Mouse (Mus musculus) stomach, embryonic 14.5 days (tissue): ENCODE results near the gene Bpifa6. TPM values are rescaled to one million over a fixed set of nuclear protein-coding genes. Genes with fewer than 3 reads are reported as not detected.

ENCODE experiments used
- ATAC-seq: fragments of 200-750 bp; cut with Nextera tagmentation; 2 replicates; pipeline ENCODE4 v1.8.0; 2017; ENCODE audit warnings: low read depth, moderate TSS enrichment; ENCODE audit not compliant: insufficient number of reproducible peaks, insufficient read depth, low FRiP score
- H3K27ac ChIP-seq: fragments of 300-500 bp; sonication (generic); 2 replicates; pipeline ENCODE4 v1.5.1; 2014; ENCODE audit warnings: mild to moderate bottlenecking, low read length, moderate library complexity, mixed read lengths
- H3K27me3 ChIP-seq: fragments of 300-500 bp; sonication (generic); 2 replicates; pipeline ENCODE4 v1.6.1; 2014; ENCODE audit warnings: low read length, control low read depth, mixed read lengths; ENCODE audit not compliant: control insufficient read depth, insufficient read depth
- H3K36me3 ChIP-seq: fragments of 300-500 bp; sonication (generic); 2 replicates; pipeline ENCODE4 v1.6.1; 2014; ENCODE audit warnings: mild to moderate bottlenecking, control low read depth, low read length, moderate library complexity, mixed read lengths; ENCODE audit not compliant: control insufficient read depth, insufficient read depth
- H3K4me1 ChIP-seq: fragments of 300-500 bp; sonication (generic); 2 replicates; pipeline ENCODE4 v1.6.1; 2014; ENCODE audit warnings: low read length, control low read depth, mixed read lengths; ENCODE audit not compliant: control insufficient read depth, insufficient read depth
- H3K4me2 ChIP-seq: fragments of 300-500 bp; sonication (generic); replicated peaks from 2 replicates; pipeline ENCODE4 v1.6.1; 2014; ENCODE audit warnings: low read depth, low read length, control low read depth
- H3K4me3 ChIP-seq: fragments of 300-500 bp; sonication (generic); 2 replicates; pipeline ENCODE4 v1.5.1; 2014; ENCODE audit warnings: low read depth, low read length, control low read depth
- H3K9ac ChIP-seq: fragments of 300-500 bp; sonication (generic); replicated peaks from 2 replicates; pipeline ENCODE4 v1.6.1; 2014; ENCODE audit warnings: low read depth, mild to moderate bottlenecking, control low read depth, low read length, moderate library complexity, mixed read lengths
- H3K9me3 ChIP-seq: fragments of 300-500 bp; sonication (generic); 2 replicates; pipeline ENCODE4 v1.6.1; 2016; ENCODE audit warnings: low read depth, low read length, control low read depth; ENCODE audit not compliant: control insufficient read depth
- WGBS: fragments of 180-500 bp; shearing (Covaris S2); extraction: QIAGEN DNeasy Blood & Tissue Kit; methylation state at CpG from one replicate; pipeline ENCODE4 v1.1.7; 2014; 5-methylcytosine and 5-hydroxymethylcytosine counted together
- polyA plus RNA-seq: library from polyadenylated mRNA; unstranded; fragments of >200 nt; fragmentation: Nextera tagmentation; extraction: Ambion mirVana; gene quantifications from 2 replicates; pipeline ENCODE4 v1.2.1, GENCODE M21; 2014

Gene Bpifa6
- polyA plus RNA-seq, 1 experiment from 2014 or later, result not detected

DNA sequence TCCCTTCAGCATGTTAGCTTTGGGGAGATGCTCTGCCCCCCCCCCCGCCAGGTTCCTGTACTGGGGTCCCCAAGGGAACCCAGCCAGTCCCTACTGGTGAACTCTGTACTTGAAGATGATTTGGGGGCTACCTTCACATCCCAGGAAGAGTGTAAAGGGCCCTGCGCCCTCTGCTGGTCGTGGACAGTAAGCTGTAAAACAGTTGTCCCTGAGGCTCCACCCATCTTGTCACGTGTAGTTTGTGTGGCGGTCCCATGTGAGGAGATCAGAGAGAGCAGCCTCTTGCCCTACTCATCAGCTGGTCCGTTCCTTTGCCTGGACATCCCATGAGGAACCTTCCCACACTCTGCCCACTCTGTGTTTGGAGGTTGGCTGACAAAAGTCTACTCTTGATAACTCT is 20.9 kb upstream of the Bpifa6 start:
- Histone ChIP-seq H3K27ac (no peak overlapping the region), H3K4me3 (no peak overlapping the region), H3K9me3 (no peaks in the 10 kb centered on the region), H3K4me2 (no peak overlapping the region; the same call in 1 of the 2 replicates), H3K4me1 (no peaks in the 10 kb centered on the region), H3K36me3 (no peaks in the 10 kb centered on the region), H3K9ac (no peak overlapping the region), H3K27me3 (no peaks in the 10 kb centered on the region)
- no peak for ATAC-seq
- 4% methylated on average over 6 of the region's 6 CpGs for WGBS

GRCm38 (mm10) chr2:153962821-153963331 is 11.9 kb upstream of the Bpifa6 start:
- 65% methylated on average over 4 of the region's 4 CpGs for WGBS
- no peak for ATAC-seq
- H3K36me3 ChIP-seq, result no peaks in the 10 kb centered on the region

GRCm38 (mm10) chr2:153963334-153963733 is 11.4 kb upstream of the Bpifa6 start:
- Histone ChIP-seq H3K4me1 (no peaks in the 10 kb centered on the region), H3K9me3 (no peaks in the 10 kb centered on the region), H3K36me3 (no peaks in the 10 kb centered on the region), H3K27me3 (no peaks in the 10 kb centered on the region), H3K9ac (no peak overlapping the region), H3K27ac (no peak overlapping the region), H3K4me3 (no peak overlapping the region), H3K4me2 (no peak overlapping the region)
- 92% methylated on average over 1 of the region's 1 CpGs for WGBS
- no peak for ATAC-seq

More at GRCm38 (mm10) chr2:153962821-153963331, 11.9 kb upstream of the Bpifa6 start:
- no peaks in the 10 kb centered on the region for H3K4me1 ChIP-seq
- H3K27ac ChIP-seq, result no peak overlapping the region
- H3K4me3 ChIP-seq, result no peak overlapping the region
- no peaks in the 10 kb centered on the region for H3K9me3 ChIP-seq
- no peak overlapping the region for H3K4me2 ChIP-seq
- H3K9ac ChIP-seq, result no peak overlapping the region
- H3K27me3 ChIP-seq, result no peaks in the 10 kb centered on the region

DNA sequence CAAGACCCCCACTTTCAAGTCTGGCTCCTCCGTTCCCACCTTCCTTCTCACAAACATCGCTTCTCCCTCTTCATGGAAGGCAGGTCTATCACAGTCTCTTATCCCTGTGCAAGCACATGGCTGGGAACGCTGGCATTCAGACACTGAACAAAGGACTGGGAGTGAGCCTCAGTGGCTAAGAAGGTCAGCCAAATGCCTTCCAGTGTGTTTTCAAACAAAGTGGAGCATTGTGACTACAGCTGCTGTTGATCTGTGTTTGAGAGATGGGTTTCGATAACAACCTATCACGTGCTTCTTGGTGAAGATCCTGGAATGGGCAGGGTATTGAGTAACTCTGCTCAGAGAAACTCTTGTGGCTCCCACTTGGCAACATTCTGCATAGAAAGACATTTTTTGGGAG is 4.5 kb upstream of the Bpifa6 start:
- Histone ChIP-seq H3K27ac (no peak overlapping the region), H3K9ac (no peak overlapping the region), H3K4me1 (no peaks in the 10 kb centered on the region), H3K9me3 (no peaks in the 10 kb centered on the region), H3K4me3 (no peak overlapping the region), H3K4me2 (no peak overlapping the region), H3K36me3 (no peaks in the 10 kb centered on the region), H3K27me3 (no peaks in the 10 kb centered on the region)
- 69% methylated on average over 5 of the region's 5 CpGs for WGBS
- no peak for ATAC-seq

DNA sequence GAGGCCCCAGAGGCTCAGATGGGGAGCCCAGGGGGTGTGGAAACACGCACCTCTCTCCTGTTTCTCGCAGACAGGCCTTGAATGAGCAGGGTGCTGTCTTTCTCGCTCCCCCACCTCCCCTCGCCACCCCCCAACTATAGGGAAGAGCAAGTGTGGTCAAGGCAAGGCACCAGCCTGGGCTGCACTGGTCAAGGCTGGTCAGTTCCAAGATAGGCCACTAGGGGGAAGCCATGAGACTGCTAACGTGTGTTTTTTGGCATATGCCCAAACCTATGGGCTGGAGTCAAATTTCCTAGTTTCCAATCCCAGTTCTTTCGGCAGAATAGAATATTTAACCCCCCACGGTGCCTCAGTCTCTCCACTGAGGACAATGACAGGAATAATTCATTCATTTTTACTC is 21.0 kb downstream of the Bpifa6 start:
- no peaks in the 10 kb centered on the region for H3K9me3 ChIP-seq
- WGBS, result 4% methylated on average over 7 of the region's 7 CpGs
- H3K27ac ChIP-seq, result no peak overlapping the region
- no peak for ATAC-seq
- H3K4me3 ChIP-seq, result no peak overlapping the region
- no peaks in the 10 kb centered on the region for H3K4me1 ChIP-seq
- H3K4me2 ChIP-seq, result no peak overlapping the region
- H3K27me3 ChIP-seq, result no peaks in the 10 kb centered on the region
- H3K36me3 ChIP-seq, result no peaks in the 10 kb centered on the region
- no peak overlapping the region for H3K9ac ChIP-seq

GRCm38 (mm10) chr2:154000501-154000900 is 25.8 kb downstream of the Bpifa6 start:
- Histone ChIP-seq H3K36me3 (no peaks in the 10 kb centered on the region), H3K4me3 (no peak overlapping the region), H3K9me3 (no peaks in the 10 kb centered on the region), H3K27ac (no peak overlapping the region), H3K9ac (no peak overlapping the region), H3K27me3 (no peaks in the 10 kb centered on the region), H3K4me1 (no peaks in the 10 kb centered on the region), H3K4me2 (no peak overlapping the region)
- WGBS, result 70% methylated on average over 3 of the region's 3 CpGs
- ATAC-seq, result no peak

- H3K27ac ChIP-seq, result no peak overlapping the region
- H3K4me1 ChIP-seq, result no peaks in the 10 kb centered on the region
- no peaks in the 10 kb centered on the region for H3K36me3 ChIP-seq
- no peak overlapping the region for H3K4me2 ChIP-seq
- no peak for ATAC-seq
- H3K4me3 ChIP-seq, result no peak overlapping the region
- H3K27me3 ChIP-seq, result no peaks in the 10 kb centered on the region
- H3K9me3 ChIP-seq, result no peaks in the 10 kb centered on the region
- no peak overlapping the region for H3K9ac ChIP-seq
Measured at GRCm38 (mm10) chr2:154001056-154001455, 26.3 kb downstream of the Bpifa6 start.

DNA sequence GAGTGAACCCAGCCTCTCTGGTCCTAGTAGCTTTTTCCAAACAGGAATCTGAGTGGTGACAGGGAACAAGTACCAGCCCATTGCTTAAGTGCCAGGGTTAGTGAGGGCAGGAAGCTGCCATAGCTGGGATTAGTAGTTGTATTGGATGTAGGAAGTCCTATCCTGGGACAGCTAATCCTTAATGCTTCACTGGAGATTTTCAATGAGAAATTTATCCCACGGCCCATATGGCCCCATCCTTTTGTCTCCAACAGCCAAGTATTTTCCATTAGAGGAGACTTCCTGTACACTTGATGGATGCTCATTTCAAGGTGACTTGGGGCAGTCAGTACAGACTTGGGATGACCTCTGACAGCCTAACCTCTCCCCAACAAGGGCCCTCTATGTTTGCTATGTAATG is 29.7 kb downstream of the Bpifa6 start:
- Histone ChIP-seq H3K9ac (no peak overlapping the region), H3K27ac (no peak overlapping the region), H3K4me2 (no peak overlapping the region), H3K27me3 (no peaks in the 10 kb centered on the region), H3K4me1 (no peaks in the 10 kb centered on the region), H3K4me3 (no peak overlapping the region), H3K36me3 (no peaks in the 10 kb centered on the region), H3K9me3 (no peaks in the 10 kb centered on the region)
- 82% methylated on average over 1 of the region's 1 CpGs for WGBS
- ATAC-seq, result no peak

DNA sequence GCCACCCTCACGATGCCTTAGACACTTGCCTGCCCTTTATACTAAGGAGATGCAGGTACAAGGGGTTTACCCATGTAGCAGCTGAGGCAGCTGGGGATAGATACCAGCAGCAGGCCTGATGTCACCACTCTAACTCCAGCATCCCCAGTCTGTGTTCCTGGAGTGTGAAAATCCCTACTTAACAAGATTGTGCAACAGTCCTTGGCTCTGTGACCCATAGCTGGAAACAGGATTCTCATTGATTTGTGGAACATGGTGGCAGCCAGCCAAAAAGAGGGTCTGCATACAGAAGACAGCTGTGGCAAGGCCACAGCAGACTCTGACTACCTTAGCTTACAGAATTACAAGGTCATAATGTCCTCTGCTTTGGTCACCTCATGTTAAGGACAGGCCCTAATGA is 30.3 kb downstream of the Bpifa6 start:
- H3K4me2 ChIP-seq, result no peak overlapping the region
- no peaks in the 10 kb centered on the region for H3K4me1 ChIP-seq
- WGBS, result 92% methylated on average over 1 of the region's 1 CpGs
- H3K9me3 ChIP-seq, result no peaks in the 10 kb centered on the region
- no peak for ATAC-seq
- H3K4me3 ChIP-seq, result no peak overlapping the region
- H3K27ac ChIP-seq, result no peak overlapping the region
- no peaks in the 10 kb centered on the region for H3K27me3 ChIP-seq
- H3K9ac ChIP-seq, result no peak overlapping the region
- H3K36me3 ChIP-seq, result no peaks in the 10 kb centered on the region
